Mouse (Mus musculus) induced T-regulatory cell, adult 2 months (primary cell): Measurements from ENCODE around the gene Serpina5.

Experiments
- DNase-seq: peaks from one replicate; pipeline ENCODE4 v3.0.0-alpha.2; 2012; ENCODE audit warnings: low read depth

Serpina5 gene

GRCm38 (mm10) chr12:104127696-104128095, 26.8 kb downstream of the Serpina5 start, which contains the start of gene Serpina3b:
TSS of gene Serpina3b (plus strand) at chr12:104127996.
- no peak for DNase-seq

- DNase-seq, result no peak
Measured at GRCm38 (mm10) chr12:104131041-104131440, 30.1 kb downstream of the Serpina5 start.

- no peak for DNase-seq
Measured at GRCm38 (mm10) chr12:104138216-104138615, 37.3 kb downstream of the Serpina5 start.

GRCm38 (mm10) chr12:104140543-104141103, 39.7 kb downstream of the Serpina5 start:
- no peak for DNase-seq

- no peak for DNase-seq
Measured at GRCm38 (mm10) chr12:104141506-104141905, 40.6 kb downstream of the Serpina5 start.

GRCm38 (mm10) chr12:104142427-104142826, 41.5 kb downstream of the Serpina5 start:
- peak; percentile 15 for DNase-seq

GRCm38 (mm10) chr12:104143286-104143685, 42.4 kb downstream of the Serpina5 start:
- no peak for DNase-seq

- DNase-seq, result no peak
Measured at GRCm38 (mm10) chr12:104145571-104145970, 44.7 kb downstream of the Serpina5 start.

GRCm38 (mm10) chr12:104151989-104152388, 51.1 kb downstream of the Serpina5 start:
- no peak for DNase-seq

GRCm38 (mm10) chr12:104153041-104153645, 52.2 kb downstream of the Serpina5 start:
- no peak for DNase-seq

GRCm38 (mm10) chr12:104153656-104154055, 52.7 kb downstream of the Serpina5 start, which contains the start of gene Serpina3c:
TSS of gene Serpina3c (minus strand) at chr12:104153870.
- no peak for DNase-seq
